Mouse (Mus musculus): ENCODE results near the gene Map3k13.

DNA sequence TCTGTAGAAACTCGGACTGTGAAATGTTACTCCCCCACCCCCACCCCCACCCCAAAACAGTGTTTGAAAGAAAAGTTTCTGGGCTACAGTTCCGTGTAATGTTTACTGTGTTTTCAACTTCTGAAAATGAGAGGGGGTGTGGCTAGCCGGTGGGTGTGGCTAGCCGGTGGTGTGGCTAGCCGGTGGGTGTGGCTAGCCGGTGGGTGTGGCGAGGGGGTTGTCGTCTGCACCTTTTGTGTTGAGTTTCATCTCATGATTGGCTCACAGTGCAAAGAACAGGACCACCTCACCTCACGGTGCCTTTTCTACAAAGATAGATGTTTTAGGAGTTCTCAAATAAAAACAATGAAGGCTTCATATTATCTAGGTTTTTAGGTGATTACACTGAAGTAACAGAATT lies 24.0 kb downstream of the Map3k13 start:
- TF ChIP-seq POLR2A (IDR thresholded peaks at IDR 0.05; ENCODE audit: low read depth, low read length) (no peak), CTCF (IDR thresholded peaks at IDR 0.05; ENCODE audit: extremely low read depth, insufficient read depth, insufficient read length, insufficient replicate concordance) (no peak)

Measured in spleen, adult 2 months (tissue).